Mouse (Mus musculus): ENCODE data around the gene Erbin. TPM values are rescaled to one million over a fixed set of nuclear protein-coding genes. Genes with fewer than 3 reads are reported as not detected.

The Erbin gene
- polyA plus RNA-seq, 1 experiment from 2014 or later, result 18.9 TPM

DNA sequence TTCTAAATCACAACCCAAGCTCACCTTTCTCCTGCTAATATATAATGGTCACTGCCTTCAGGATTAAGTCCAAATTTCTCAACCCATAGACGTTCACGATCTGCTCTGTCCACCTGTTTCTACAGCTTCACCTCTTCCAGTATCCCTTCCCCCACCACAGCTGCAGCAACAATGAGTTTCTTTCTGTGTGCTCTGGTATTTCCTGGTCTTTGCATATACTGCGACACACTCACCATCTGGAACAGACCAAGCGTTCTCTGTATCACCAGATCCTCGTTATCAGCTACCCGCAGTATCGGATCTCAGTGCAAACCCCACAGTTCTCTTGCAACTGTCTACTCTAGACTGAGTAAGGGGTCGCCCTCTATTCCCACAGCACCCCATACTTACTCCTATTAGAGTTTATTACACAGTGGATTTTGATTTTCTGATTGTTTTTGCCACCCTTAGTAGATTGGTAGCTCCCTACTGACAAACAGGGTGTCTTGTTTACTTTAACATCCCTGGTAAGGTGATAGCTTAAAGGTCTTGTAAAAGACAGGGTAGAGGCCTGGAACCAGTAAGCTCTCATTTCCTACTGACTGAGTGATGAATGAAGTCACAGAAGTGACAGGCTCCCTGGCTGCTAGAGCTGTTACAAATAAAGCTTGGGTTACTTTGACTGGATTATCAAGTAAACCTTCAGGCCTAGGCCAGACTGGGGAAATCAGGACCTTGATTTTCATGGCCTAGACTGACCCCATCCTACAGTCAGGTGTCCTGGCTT, 37.0 kb upstream of the Erbin start:
- no peaks in the 10 kb centered on the region for H3K27me3 ChIP-seq (replicated peaks; ENCODE audit: control insufficient read depth, insufficient read depth, low read length)
- no peak overlapping the region for H3K4me3 ChIP-seq (ENCODE audit: low read depth, low read length)
- WGBS, result 77% methylated on average over 8 of the region's 8 CpGs
- no peaks in the 10 kb centered on the region for H3K36me3 ChIP-seq (ENCODE audit: control insufficient read depth, insufficient read depth, low read length)
- no peaks in the 10 kb centered on the region for H3K9me3 ChIP-seq (replicated peaks; ENCODE audit: control insufficient read depth, low read length)
- no peak overlapping the region for H3K27ac ChIP-seq (ENCODE audit: low read depth, low read length)
- H3K9ac ChIP-seq (ENCODE audit: low read length), result no peak overlapping the region
- ATAC-seq, result no peak
- no peak for DNase-seq (ENCODE audit: low spot score)
- H3K4me2 ChIP-seq (ENCODE audit: low read length), result no peak overlapping the region
- H3K4me1 ChIP-seq (ENCODE audit: control insufficient read depth, insufficient read depth, low read length), result 0 out of 2 replicates have a peak, but pooled peaks cover 5% of the 10 kb centered on the region

DNA sequence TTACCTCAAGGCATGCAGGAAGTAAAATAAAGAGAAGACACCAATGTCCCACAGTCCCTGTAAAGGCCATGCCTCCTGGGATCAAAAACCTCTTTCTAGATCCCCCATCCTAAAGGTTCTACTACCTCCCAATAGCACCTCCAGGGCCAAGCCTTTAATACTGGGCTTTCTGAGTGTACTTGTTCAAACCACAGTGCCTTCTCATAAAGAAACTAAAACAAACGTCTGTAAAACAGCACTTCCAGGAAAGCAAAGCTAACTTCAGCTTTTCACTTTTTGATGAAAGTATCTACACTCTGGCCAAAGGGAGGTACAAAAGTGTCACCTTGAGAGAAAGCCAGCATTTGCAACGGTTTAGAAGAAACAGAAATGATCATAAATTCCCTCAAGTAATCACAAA, 35.3 kb upstream of the Erbin start:
- no peaks in the 10 kb centered on the region for H3K36me3 ChIP-seq (ENCODE audit: control insufficient read depth, insufficient read depth, low read length)
- WGBS, result 63% methylated on average over 2 of the region's 2 CpGs
- H3K9me3 ChIP-seq (replicated peaks; ENCODE audit: control insufficient read depth, low read length), result no peaks in the 10 kb centered on the region
- no peak overlapping the region for H3K9ac ChIP-seq (ENCODE audit: low read length)
- no peak overlapping the region for H3K4me3 ChIP-seq (ENCODE audit: low read depth, low read length)
- H3K4me1 ChIP-seq (ENCODE audit: control insufficient read depth, insufficient read depth, low read length), result 0 out of 2 replicates have a peak, but pooled peaks cover 5% of the 10 kb centered on the region
- no peaks in the 10 kb centered on the region for H3K27me3 ChIP-seq (replicated peaks; ENCODE audit: control insufficient read depth, insufficient read depth, low read length)
- no peak overlapping the region for H3K4me2 ChIP-seq (ENCODE audit: low read length)
- no peak for ATAC-seq
- no peak for DNase-seq (ENCODE audit: low spot score)
- H3K27ac ChIP-seq (ENCODE audit: low read depth, low read length), result no peak overlapping the region

DNA sequence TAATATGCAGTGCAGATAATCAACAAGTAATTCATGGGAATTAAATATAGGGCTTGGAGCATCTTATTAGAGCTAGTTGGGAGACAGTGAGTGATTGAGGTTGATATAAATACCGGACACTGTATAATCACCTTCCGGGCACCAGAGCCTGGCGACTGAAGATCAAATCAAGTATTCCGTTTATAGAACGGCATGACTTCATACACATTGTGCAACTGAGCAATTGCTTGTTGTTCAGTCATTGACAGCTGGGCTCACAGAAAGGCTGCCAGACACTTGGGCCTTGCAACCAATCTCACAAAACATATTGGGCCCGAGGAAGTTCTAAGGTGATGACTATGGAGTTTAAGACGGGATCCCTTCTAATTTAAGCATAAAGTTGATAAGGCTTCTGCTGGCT, 31.1 kb upstream of the Erbin start:
- 89% methylated on average over 7 of the region's 7 CpGs for WGBS
- DNase-seq (ENCODE audit: low spot score) (no peak), ATAC-seq (no peak)
- Histone ChIP-seq H3K9me3 (replicated peaks; ENCODE audit: control insufficient read depth, low read length) (no peaks in the 10 kb centered on the region), H3K4me3 (ENCODE audit: low read depth, low read length) (no peak overlapping the region), H3K36me3 (ENCODE audit: control insufficient read depth, insufficient read depth, low read length) (no peaks in the 10 kb centered on the region), H3K27ac (ENCODE audit: low read depth, low read length) (no peak overlapping the region), H3K4me2 (ENCODE audit: low read length) (no peak overlapping the region), H3K9ac (ENCODE audit: low read length) (no peak overlapping the region), H3K27me3 (replicated peaks; ENCODE audit: control insufficient read depth, insufficient read depth, low read length) (no peaks in the 10 kb centered on the region), H3K4me1 (ENCODE audit: control insufficient read depth, insufficient read depth, low read length) (no peaks in the 10 kb centered on the region)

DNA sequence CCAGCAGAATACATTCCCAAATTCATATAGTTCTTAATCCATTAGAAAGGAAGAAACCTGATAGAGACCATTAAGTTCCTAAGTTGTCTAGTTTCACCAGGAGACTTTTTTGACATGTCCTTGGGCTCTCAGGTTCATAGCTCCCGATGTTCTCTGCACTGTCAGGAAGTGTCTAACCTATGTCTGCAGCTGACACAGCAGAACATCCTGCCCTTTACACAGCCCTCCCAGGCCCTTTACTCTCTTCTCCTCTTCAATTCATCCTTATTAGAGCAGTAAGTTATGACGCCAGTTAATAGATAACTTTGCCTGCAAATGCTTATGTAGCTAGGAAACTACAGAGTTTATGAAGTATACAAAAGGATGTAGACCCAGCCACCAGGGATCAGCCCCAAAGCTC, 20.5 kb upstream of the Erbin start:
- ATAC-seq (no peak), DNase-seq (ENCODE audit: low spot score) (no peak)
- H3K27me3 ChIP-seq (replicated peaks; ENCODE audit: control insufficient read depth, insufficient read depth, low read length), result no peaks in the 10 kb centered on the region
- H3K4me1 ChIP-seq (ENCODE audit: control insufficient read depth, insufficient read depth, low read length), result no peaks in the 10 kb centered on the region
- H3K36me3 ChIP-seq (ENCODE audit: control insufficient read depth, insufficient read depth, low read length), result no peaks in the 10 kb centered on the region
- H3K9ac ChIP-seq (ENCODE audit: low read length), result no peak overlapping the region
- H3K4me3 ChIP-seq (ENCODE audit: low read depth, low read length), result no peak overlapping the region
- no peak overlapping the region for H3K27ac ChIP-seq (ENCODE audit: low read depth, low read length)
- no peaks in the 10 kb centered on the region for H3K9me3 ChIP-seq (replicated peaks; ENCODE audit: control insufficient read depth, low read length)
- H3K4me2 ChIP-seq (ENCODE audit: low read length), result no peak overlapping the region
- WGBS, result 92% methylated on average over 2 of the region's 2 CpGs

DNA sequence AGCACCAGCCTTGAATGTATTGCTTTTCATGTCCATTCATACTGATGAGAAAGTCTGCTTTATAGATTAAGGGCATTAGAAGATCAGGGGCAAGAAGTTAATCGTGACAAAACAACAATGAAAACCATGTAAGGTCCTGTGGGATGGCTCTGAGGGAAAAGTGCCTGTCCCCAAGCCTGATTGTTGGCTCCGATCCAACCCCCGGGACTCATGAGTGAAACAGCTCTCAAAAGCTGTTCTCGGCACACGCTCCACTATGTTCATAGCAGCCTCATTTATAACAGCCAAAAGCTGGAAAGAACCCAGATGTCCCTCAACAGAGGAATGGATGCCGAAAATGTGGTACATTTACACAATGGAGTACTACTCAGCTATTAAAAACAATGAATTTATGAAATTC, 4.3 kb upstream of the Erbin start:
- DNase-seq (ENCODE audit: low spot score) (peak; percentile 69), ATAC-seq (no peak)
- H3K36me3 ChIP-seq (ENCODE audit: control insufficient read depth, insufficient read depth, low read length), result no peaks in the 10 kb centered on the region

DNA sequence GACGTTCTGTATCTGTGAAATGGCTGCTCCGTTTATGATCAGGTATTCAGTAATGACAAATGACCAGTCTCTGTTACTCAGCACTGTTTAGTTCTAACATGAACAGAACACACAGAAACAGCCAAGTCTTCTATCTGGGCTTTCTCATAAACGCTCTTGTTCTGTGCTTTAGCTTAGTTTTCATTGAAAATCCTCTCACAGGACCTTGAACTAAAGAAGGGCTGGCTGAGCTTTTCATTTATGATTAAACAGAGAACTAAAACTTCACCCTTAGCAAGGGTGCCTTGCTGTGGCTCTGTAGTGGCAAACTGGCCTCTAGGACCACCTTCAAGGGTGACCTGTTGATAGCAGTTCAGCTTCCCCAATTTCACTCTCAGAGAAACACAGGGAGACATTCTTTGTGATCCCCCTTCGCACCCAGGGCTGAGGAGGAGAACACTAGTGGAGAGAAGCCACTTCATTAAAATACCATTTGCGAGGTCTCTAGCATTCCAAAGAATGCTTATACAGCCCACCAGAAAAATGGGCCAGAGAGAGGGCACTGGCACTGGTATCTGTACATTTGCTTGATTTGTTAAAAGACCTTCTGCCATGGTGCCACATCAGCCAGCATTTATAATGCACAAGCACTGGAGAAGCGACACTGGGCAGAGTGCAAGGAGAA, 3.2 kb upstream of the Erbin start:
- Histone ChIP-seq H3K27ac (ENCODE audit: low read depth, low read length) (no peak overlapping the region), H3K4me3 (ENCODE audit: low read depth, low read length) (no peak overlapping the region), H3K9ac (ENCODE audit: low read length) (no peak overlapping the region), H3K4me2 (ENCODE audit: low read length) (no peak overlapping the region), H3K9me3 (replicated peaks; ENCODE audit: control insufficient read depth, low read length) (no peaks in the 10 kb centered on the region), H3K27me3 (replicated peaks; ENCODE audit: control insufficient read depth, insufficient read depth, low read length) (0 out of 2 replicates have a peak, but pooled peaks cover 4% of the 10 kb centered on the region), H3K4me1 (ENCODE audit: control insufficient read depth, insufficient read depth, low read length) (peaks cover 11% of the 10 kb centered on the region), H3K36me3 (ENCODE audit: control insufficient read depth, insufficient read depth, low read length) (no peaks in the 10 kb centered on the region)
- WGBS, result 80% methylated on average over 6 of the region's 6 CpGs
- no peak for ATAC-seq
- DNase-seq (ENCODE audit: low spot score), result no peak

More for the DNA sequence above, 4.3 kb upstream of the Erbin start:
- H3K27ac ChIP-seq (ENCODE audit: low read depth, low read length), result no peak overlapping the region
- H3K4me2 ChIP-seq (ENCODE audit: low read length), result no peak overlapping the region
- H3K9me3 ChIP-seq (replicated peaks; ENCODE audit: control insufficient read depth, low read length), result no peaks in the 10 kb centered on the region
- peaks cover 10% of the 10 kb centered on the region for H3K4me1 ChIP-seq (ENCODE audit: control insufficient read depth, insufficient read depth, low read length)
- 0 out of 2 replicates have a peak, but pooled peaks cover 4% of the 10 kb centered on the region for H3K27me3 ChIP-seq (replicated peaks; ENCODE audit: control insufficient read depth, insufficient read depth, low read length)
- no peak overlapping the region for H3K9ac ChIP-seq (ENCODE audit: low read length)
- H3K4me3 ChIP-seq (ENCODE audit: low read depth, low read length), result no peak overlapping the region
- 33% methylated on average over 6 of the region's 6 CpGs for WGBS

DNA sequence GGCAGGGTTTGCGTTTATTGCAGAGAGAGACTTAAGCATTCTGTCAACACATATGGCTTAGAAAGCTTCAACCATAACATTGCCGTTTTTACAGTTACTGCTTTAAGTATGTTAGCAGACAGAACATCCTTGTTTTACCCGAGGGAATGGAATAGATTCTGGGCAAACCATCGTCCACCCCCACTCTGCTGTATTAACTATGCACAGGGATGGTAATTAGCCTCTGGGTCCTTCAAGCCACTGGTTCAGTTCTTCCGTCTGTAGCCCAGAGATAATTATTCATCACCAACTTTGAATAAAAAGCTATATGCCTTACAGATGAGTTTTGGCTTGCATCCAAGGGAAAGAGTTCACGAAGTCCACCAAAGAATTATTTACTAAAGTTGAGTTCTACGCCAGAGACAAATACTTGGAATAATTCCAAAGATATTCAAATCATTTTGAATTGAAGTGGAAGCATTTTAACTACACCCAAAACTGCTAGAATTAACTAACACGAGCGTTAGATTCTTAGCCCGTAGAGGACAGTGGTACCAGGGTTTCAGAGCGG, 1.6 kb upstream of the Erbin start:
- Histone ChIP-seq H3K4me3 (ENCODE audit: low read depth, low read length) (peak overlapping the region; percentile 90), H3K9ac (ENCODE audit: low read length) (peak overlapping the region; percentile 98), H3K4me1 (ENCODE audit: control insufficient read depth, insufficient read depth, low read length) (peaks cover 22% of the 10 kb centered on the region), H3K9me3 (replicated peaks; ENCODE audit: control insufficient read depth, low read length) (no peaks in the 10 kb centered on the region), H3K27me3 (replicated peaks; ENCODE audit: control insufficient read depth, insufficient read depth, low read length) (0 out of 2 replicates have a peak, but pooled peaks cover 4% of the 10 kb centered on the region), H3K4me2 (ENCODE audit: low read length) (peak overlapping the region; percentile 80), H3K27ac (ENCODE audit: low read depth, low read length) (peak overlapping the region; percentile 100), H3K36me3 (ENCODE audit: control insufficient read depth, insufficient read depth, low read length) (no peaks in the 10 kb centered on the region)
- no peak for DNase-seq (ENCODE audit: low spot score)
- WGBS, result 4% methylated on average over 11 of the region's 11 CpGs
- ATAC-seq, result peak; percentile 43

DNA sequence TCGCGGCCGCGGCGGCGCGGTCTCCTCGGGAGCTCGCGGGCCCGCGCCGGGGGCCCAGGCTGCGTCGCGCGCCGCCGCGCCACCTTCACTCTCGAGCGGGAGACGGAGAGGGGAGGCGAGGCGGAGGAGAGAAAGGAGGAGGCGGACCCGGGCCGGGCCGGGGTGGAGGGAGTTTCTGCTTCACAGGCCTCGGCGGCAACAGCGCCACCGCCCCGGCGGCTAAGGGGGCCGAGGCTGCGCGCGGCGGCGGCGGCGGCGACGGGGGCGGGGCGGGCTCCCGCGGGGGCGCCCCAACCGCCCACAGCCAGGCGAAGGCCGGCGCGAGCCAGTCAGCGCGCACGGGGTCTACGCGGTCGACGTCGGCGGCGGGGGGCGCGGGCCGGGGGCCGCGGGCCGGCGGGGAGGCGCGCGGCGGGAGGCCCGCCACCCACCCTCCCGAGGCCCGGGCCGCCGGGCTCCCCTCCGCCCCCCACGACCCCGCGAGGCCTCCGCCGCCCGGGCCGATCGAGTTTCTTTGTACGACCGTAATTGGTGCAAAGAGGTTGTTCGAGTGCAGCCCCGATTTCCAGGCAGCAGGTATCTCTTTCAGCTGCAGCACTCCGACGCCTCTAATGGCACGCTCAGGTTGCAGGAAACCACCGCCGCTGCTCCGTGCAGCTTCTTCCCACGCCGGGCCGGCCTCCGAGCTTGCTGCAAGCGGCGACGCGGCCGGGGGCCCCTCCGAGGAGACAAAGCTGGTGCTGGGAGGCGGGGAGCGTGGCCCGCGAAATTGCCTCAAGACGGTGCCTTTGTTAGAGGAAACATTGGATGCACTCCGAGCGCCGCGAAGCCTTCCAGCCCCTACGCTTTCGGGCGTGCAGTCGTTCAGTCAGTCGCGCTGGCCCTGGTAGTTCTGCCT, 868 bp upstream of the Erbin start:
- 1% methylated on average over 61 of the region's 125 CpGs for WGBS
- H3K36me3 ChIP-seq (ENCODE audit: control insufficient read depth, insufficient read depth, low read length), result no peaks in the 10 kb centered on the region
- H3K4me1 ChIP-seq (ENCODE audit: control insufficient read depth, insufficient read depth, low read length), result peaks cover 28% of the 10 kb centered on the region
- H3K9ac ChIP-seq (ENCODE audit: low read length), result peak overlapping the region; percentile 98
- DNase-seq (ENCODE audit: low spot score), result peak; percentile 94
- peak overlapping the region; percentile 90 for H3K4me3 ChIP-seq (ENCODE audit: low read depth, low read length)
- H3K4me2 ChIP-seq (ENCODE audit: low read length), result peak overlapping the region; percentile 80
- H3K27ac ChIP-seq (ENCODE audit: low read depth, low read length), result peak overlapping the region; percentile 100
- no peaks in the 10 kb centered on the region for H3K9me3 ChIP-seq (replicated peaks; ENCODE audit: control insufficient read depth, low read length)
- 0 out of 2 replicates have a peak, but pooled peaks cover 4% of the 10 kb centered on the region for H3K27me3 ChIP-seq (replicated peaks; ENCODE audit: control insufficient read depth, insufficient read depth, low read length)
- ATAC-seq, result peak; percentile 93

Measured in forebrain, embryonic 14.5 days (tissue).